Mouse (Mus musculus): Measurements from ENCODE around the gene Tenm2.

GRCm38 (mm10) chr11:36371814-36372213 is 864.0 kb downstream of the Tenm2 start:
- no peak for TF ChIP-seq KAT2A (IDR thresholded peaks at IDR 0.05; ENCODE audit: insufficient replicate concordance, low read length)
- TF ChIP-seq MEF2A (IDR thresholded peaks at IDR 0.05; ENCODE audit: borderline replicate concordance, low read depth, low read length) = no peak
- TF ChIP-seq TCF12 (IDR thresholded peaks at IDR 0.05; ENCODE audit: low read depth, low read length) = no peak
- no peak for TF ChIP-seq POLR2A (IDR thresholded peaks at IDR 0.05; ENCODE audit: low read depth, low read length)
- TF ChIP-seq USF1 (IDR thresholded peaks at IDR 0.05; ENCODE audit: low read depth, low read length) = no peak
- no peak for TF ChIP-seq MAX (IDR thresholded peaks at IDR 0.05; ENCODE audit: low read length)
- no peak for TF ChIP-seq SIN3A (IDR thresholded peaks at IDR 0.05; ENCODE audit: low read length)
- TF ChIP-seq MXI1 (IDR thresholded peaks at IDR 0.05; ENCODE audit: low read depth, low read length) = no peak
- no peak for TF ChIP-seq CHD2 (IDR thresholded peaks at IDR 0.05; ENCODE audit: low read length)
- TF ChIP-seq CTCF (conservative IDR thresholded peaks at IDR 0.05 in 1 of 2, IDR thresholded peaks at IDR 0.05 in 1 of 2; ENCODE audit: low read depth in 2 of 2, low read length in 2 of 2) = no peak
- no peak for TF ChIP-seq MAZ (IDR thresholded peaks at IDR 0.05; ENCODE audit: low read depth, low read length)
- TF ChIP-seq POLR2AphosphoS2 (IDR thresholded peaks at IDR 0.05; ENCODE audit: low read depth, low read length) = no peak
